Mouse (Mus musculus) midbrain, embryonic 11.5 days (tissue): ENCODE measurements around the gene Rhbdl1. TPM values are rescaled to one million over a fixed set of nuclear protein-coding genes. Genes with fewer than 3 reads are reported as not detected.

Experiments
- ATAC-seq: fragments of 200-750 bp; cut with Nextera tagmentation; 2 replicates; pipeline ENCODE4 v1.8.0; 2017; ENCODE audit warnings: moderate TSS enrichment, moderate library complexity; ENCODE audit not compliant: low FRiP score
- DNase-seq: peaks from one replicate; pipeline ENCODE4 v3.0.0; 2015; ENCODE audit warnings: low spot score; ENCODE audit errors: missing footprints
- H3K27ac ChIP-seq: fragments of 300-500 bp; sonication (generic); 2 replicates; pipeline ENCODE4 v1.5.1; 2014; ENCODE audit warnings: low read depth, low read length
- H3K27me3 ChIP-seq: fragments of 300-500 bp; sonication (generic); 2 replicates; pipeline ENCODE4 v1.6.1; 2014; ENCODE audit warnings: mild to moderate bottlenecking, low read length, moderate library complexity, mixed read lengths; ENCODE audit not compliant: control insufficient read depth, insufficient read depth
- H3K36me3 ChIP-seq: fragments of 300-500 bp; sonication (generic); 2 replicates; pipeline ENCODE4 v1.6.1; 2014; ENCODE audit warnings: mild to moderate bottlenecking, low read length, moderate library complexity, mixed read lengths; ENCODE audit not compliant: control insufficient read depth, insufficient read depth
- H3K4me1 ChIP-seq: fragments of 300-500 bp; sonication (generic); 2 replicates; pipeline ENCODE4 v1.6.1; 2014; ENCODE audit warnings: low read length; ENCODE audit not compliant: control insufficient read depth, insufficient read depth
- H3K4me2 ChIP-seq: fragments of 300-500 bp; sonication (generic); 2 replicates; pipeline ENCODE4 v1.6.1; 2014; ENCODE audit warnings: mild to moderate bottlenecking, moderate library complexity
- H3K4me3 ChIP-seq: fragments of 300-500 bp; sonication (generic); 2 replicates; pipeline ENCODE4 v1.5.1; 2014; ENCODE audit warnings: low read depth, low read length
- H3K9ac ChIP-seq: fragments of 300-500 bp; sonication (generic); 2 replicates; pipeline ENCODE4 v1.6.1; 2014; ENCODE audit warnings: low read length
- H3K9me3 ChIP-seq: fragments of 300-500 bp; sonication (generic); 2 replicates; pipeline ENCODE4 v1.6.1; 2016; ENCODE audit warnings: low read length; ENCODE audit not compliant: control insufficient read depth
- WGBS: fragments of 180-500 bp; shearing (Covaris S2); extraction: QIAGEN DNeasy Blood & Tissue Kit; methylation state at CpG from one replicate; pipeline ENCODE4 v1.1.7; 2014; 5-methylcytosine and 5-hydroxymethylcytosine counted together
- polyA plus RNA-seq: library from polyadenylated mRNA; unstranded; fragments of >200 nt; fragmentation: Nextera tagmentation; extraction: Ambion mirVana; gene quantifications from 2 replicates; pipeline ENCODE4 v1.2.1, GENCODE M21; 2014

The Rhbdl1 gene
- polyA plus RNA-seq, 1 experiment from 2014 or later, result 2.3 TPM

DNA sequence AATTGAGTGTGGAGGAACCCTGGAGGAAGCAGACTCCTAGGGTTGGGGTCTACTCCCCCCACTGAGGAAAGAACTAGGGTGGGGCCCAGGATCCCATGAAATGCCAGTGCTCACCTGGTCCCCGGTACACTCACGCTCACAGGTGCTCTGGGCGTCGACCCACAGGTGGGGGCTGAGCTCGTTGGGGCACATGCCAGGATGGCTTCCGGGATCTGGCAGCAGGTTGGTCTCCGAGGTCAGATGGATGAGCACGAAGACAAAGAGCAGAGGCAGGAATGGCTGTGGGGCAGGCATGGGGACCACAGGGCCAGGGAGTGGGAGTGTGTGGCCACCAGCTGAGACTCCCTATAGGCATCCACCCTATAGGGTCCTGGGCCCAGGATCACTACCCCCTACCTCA lies 42.7 kb upstream of the Rhbdl1 start:
- Histone ChIP-seq H3K4me2 (no peak overlapping the region), H3K27me3 (no peaks in the 10 kb centered on the region), H3K9ac (peak overlapping the region; percentile 16; the same call in 1 of the 2 replicates), H3K4me1 (peaks cover 40% of the 10 kb centered on the region), H3K4me3 (no peak overlapping the region), H3K36me3 (no peaks in the 10 kb centered on the region), H3K9me3 (no peaks in the 10 kb centered on the region), H3K27ac (0 out of 2 replicates have a peak overlapping the region, but pooled peaks have one; percentile 44)
- WGBS, result 62% methylated on average over 8 of the region's 8 CpGs
- ATAC-seq, result no peak
- DNase-seq, result peak; percentile 83

DNA sequence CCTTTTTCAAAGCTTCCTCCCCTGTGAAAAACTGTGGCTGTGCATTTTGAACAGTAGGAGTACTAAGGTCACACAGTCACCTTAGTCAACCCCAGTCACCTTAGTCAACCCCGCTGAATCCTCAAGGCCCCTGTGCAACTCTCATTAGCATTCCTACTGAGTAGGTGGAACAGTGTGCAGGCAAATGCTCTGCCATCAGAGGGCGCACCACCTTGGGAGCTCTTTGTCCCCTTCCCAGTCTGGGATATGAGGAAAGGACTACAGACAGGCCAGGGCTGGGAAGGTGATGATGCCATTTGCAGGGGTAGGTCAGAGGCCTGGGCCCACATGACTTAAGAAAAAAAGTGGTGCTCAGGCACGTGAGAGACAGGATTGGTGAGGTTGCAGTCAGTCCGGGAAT lies 42.2 kb upstream of the Rhbdl1 start:
- Histone ChIP-seq H3K4me2 (no peak overlapping the region), H3K36me3 (no peaks in the 10 kb centered on the region), H3K4me3 (no peak overlapping the region), H3K27me3 (no peaks in the 10 kb centered on the region), H3K9ac (no peak overlapping the region), H3K9me3 (no peaks in the 10 kb centered on the region), H3K4me1 (peaks cover 41% of the 10 kb centered on the region), H3K27ac (no peak overlapping the region)
- ATAC-seq (no peak), DNase-seq (peak; percentile 92)
- WGBS, result 28% methylated on average over 4 of the region's 4 CpGs

- WGBS, result 82% methylated on average over 19 of the region's 19 CpGs
- no peak for ATAC-seq
- Histone ChIP-seq H3K27me3 (no peaks in the 10 kb centered on the region), H3K36me3 (no peaks in the 10 kb centered on the region), H3K4me3 (no peak overlapping the region), H3K4me2 (no peak overlapping the region), H3K9me3 (no peaks in the 10 kb centered on the region), H3K4me1 (peaks cover 45% of the 10 kb centered on the region), H3K27ac (no peak overlapping the region), H3K9ac (no peak overlapping the region)
- DNase-seq, result peak; percentile 78
Measured at GRCm38 (mm10) chr17:25878611-25879180, 41.6 kb upstream of the Rhbdl1 start.

DNA sequence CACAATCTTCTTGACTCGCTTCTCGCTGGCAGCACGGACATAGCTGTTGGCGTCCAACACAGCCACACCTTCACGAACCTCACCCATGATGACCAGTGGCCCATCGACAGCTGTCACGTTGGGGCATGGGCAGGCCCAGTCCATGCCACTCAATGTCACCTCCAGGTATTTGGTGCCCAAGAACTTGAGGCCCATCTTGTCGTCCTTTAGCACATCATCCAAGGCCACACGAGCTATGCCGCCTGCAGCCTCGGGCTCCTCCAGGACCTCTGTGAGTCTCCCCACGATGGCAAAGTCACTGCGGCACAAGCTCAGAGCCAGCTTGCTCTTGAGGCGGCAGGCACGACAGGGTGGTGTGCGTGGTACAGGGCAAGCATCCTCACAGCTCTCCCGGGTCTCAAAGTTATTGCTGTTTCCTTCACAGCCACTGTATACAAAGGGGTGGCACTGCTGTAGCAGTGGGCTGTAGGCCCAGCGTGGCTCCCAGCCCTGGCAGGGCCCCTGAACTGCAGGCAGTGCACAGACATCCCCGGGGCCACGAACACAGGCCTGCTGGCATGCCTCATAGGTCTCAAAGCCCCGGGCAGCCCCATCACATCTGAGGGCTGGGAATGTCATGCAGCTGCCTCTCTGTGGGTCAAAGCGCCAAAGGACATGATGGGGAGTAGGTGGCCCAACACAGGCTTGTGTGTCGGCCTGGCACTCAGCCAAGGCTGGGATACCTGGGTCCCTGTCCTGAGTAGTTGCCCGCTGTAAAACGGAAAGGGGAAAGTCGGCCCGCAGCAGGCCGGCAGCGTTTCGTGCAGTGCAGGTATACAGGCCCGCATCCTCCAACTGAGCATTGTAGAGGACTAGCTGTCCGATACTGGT lies 40.9 kb upstream of the Rhbdl1 start:
- H3K27ac ChIP-seq, result no peak overlapping the region
- H3K4me2 ChIP-seq, result no peak overlapping the region
- ATAC-seq (no peak), DNase-seq (no peak)
- H3K4me3 ChIP-seq, result no peak overlapping the region
- WGBS, result 93% methylated on average over 32 of the region's 32 CpGs
- H3K9me3 ChIP-seq, result no peaks in the 10 kb centered on the region
- no peaks in the 10 kb centered on the region for H3K27me3 ChIP-seq
- H3K4me1 ChIP-seq, result peaks cover 45% of the 10 kb centered on the region
- no peaks in the 10 kb centered on the region for H3K36me3 ChIP-seq
- H3K9ac ChIP-seq, result no peak overlapping the region

- ATAC-seq (no peak), DNase-seq (no peak)
- Histone ChIP-seq H3K27ac (no peak overlapping the region), H3K9me3 (no peaks in the 10 kb centered on the region), H3K4me3 (no peak overlapping the region), H3K4me1 (peaks cover 38% of the 10 kb centered on the region), H3K27me3 (no peaks in the 10 kb centered on the region), H3K9ac (no peak overlapping the region; the same call in 1 of the 2 replicates), H3K36me3 (no peaks in the 10 kb centered on the region), H3K4me2 (no peak overlapping the region)
- WGBS, result 92% methylated on average over 3 of the region's 3 CpGs
Measured at GRCm38 (mm10) chr17:25877025-25877424, 39.9 kb upstream of the Rhbdl1 start.

GRCm38 (mm10) chr17:25876347-25876915 lies 39.3 kb upstream of the Rhbdl1 start:
- Histone ChIP-seq H3K27me3 (no peaks in the 10 kb centered on the region), H3K4me3 (peak overlapping the region; percentile 80), H3K36me3 (no peaks in the 10 kb centered on the region), H3K4me1 (peaks cover 32% of the 10 kb centered on the region), H3K27ac (no peak overlapping the region), H3K4me2 (peak overlapping the region; percentile 90), H3K9me3 (no peaks in the 10 kb centered on the region), H3K9ac (peak overlapping the region; percentile 78)
- 53% methylated on average over 10 of the region's 10 CpGs for WGBS
- DNase-seq, result peak; percentile 84
- ATAC-seq, result no peak

DNA sequence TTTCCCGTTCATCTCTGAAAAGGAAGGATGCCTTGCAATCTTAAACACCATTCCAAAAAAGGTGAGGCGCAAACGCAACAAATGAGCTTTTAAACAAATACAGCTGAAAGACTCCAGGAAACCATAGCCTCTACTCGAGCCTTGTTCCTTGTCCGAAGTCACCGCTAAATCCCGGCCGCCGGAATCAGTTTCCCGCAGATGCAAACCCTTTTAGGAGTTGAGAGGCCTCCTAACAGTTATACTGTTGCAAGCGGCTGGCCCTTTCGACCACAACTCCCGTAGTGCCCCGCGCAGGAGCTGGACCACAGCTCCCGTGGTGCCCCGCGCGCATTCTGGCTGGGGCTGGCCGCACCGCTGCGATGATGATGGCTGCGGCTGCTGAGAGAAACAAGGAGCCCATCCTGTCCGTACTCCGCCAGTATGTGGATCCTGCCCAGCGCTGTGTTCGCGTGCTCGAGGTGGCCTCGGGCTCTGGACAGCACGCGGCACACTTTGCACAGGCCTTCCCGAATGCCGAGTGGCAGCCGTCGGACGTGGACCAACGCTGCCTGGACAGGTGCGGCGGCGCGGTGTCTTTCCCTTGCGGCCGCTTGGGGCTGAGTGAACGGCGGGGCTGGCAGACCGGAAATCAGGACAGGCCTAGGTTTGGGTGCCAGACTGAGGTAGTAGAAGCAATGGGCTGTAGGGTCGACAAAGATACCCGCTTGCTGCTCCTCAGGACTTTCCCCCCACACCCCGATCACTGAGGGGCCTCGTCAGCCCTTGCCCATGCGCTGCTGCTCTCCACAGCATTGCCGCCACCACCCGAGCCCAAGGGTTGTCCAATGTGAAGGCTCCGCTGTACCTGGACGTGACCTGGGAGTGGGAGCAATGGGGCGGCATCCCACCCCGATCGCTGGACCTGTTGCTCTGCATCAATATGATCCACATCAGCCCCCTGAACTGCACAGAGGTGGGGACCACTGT lies 38.4 kb upstream of the Rhbdl1 start:
- Histone ChIP-seq H3K36me3 (no peaks in the 10 kb centered on the region), H3K4me1 (peaks cover 23% of the 10 kb centered on the region), H3K9ac (peak overlapping the region; percentile 78), H3K27ac (peak overlapping the region; percentile 85), H3K4me3 (peak overlapping the region; percentile 80), H3K4me2 (peak overlapping the region; percentile 90), H3K27me3 (no peaks in the 10 kb centered on the region), H3K9me3 (no peaks in the 10 kb centered on the region)
- peak; percentile 98 for DNase-seq
- WGBS, result 1% methylated on average over 59 of the region's 59 CpGs
- ATAC-seq, result peak; percentile 90

DNA sequence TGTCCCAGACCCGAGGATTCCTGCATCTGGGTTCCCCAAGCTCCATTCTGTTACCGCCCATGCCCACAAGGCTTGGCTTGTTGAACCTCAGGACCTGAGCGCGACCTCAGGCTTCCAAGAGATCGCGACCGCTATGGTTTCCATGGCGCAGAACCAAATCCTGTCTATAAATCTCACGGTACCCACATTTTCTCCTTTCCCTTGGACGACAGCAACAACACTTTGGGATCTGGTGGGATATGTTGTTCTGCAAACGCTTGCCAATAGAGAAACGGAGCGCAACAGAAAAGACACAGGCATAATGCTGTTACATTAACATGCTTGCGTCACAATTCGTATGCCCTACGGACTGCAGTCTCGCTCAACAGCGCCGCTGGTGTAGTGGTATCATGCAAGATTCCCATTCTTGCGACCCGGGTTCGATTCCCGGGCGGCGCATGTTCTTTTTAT lies 37.7 kb upstream of the Rhbdl1 start, which contains the start of gene Mettl26:
TSS of gene Mettl26 (plus strand) at position 354 of the 450 bp plus-strand sequence.
- H3K27ac ChIP-seq, result peak within 1 kb of the TSS; percentile 85
- no peaks in the 10 kb centered on the region for H3K27me3 ChIP-seq
- H3K4me1 ChIP-seq, result peaks cover 16% of the 10 kb centered on the region
- ATAC-seq, result peak; percentile 73
- H3K4me2 ChIP-seq, result peak within 1 kb of the TSS; percentile 90
- no peaks in the 10 kb centered on the region for H3K9me3 ChIP-seq
- peak within 1 kb of the TSS; percentile 78 for H3K9ac ChIP-seq
- no peaks in the 10 kb centered on the region for H3K36me3 ChIP-seq
- WGBS, result under 1% methylated on average over 25 of the region's 25 CpGs
- peak; percentile 100 for DNase-seq
- peak within 1 kb of the TSS; percentile 80 for H3K4me3 ChIP-seq
